Mouse (Mus musculus) liver, embryonic 13.5 days (tissue): Measurements from ENCODE around the gene Retn. TPM values are rescaled to one million over a fixed set of nuclear protein-coding genes. Genes with fewer than 3 reads are reported as not detected.

Experiments
- ATAC-seq: fragments of 200-750 bp; cut with Nextera tagmentation; 2 replicates; pipeline ENCODE4 v1.8.0; 2017; ENCODE audit warnings: low read depth, mild to moderate bottlenecking, moderate number of reproducible peaks, moderate library complexity
- DNase-seq: peaks from one replicate; pipeline ENCODE4 v3.0.0; 2022
- H3K27ac ChIP-seq: fragments of 300-500 bp; sonication (generic); 2 replicates; pipeline ENCODE4 v1.5.1; 2015; ENCODE audit warnings: moderate library complexity, mild to moderate bottlenecking, inconsistent platforms
- H3K27me3 ChIP-seq: fragments of 300-500 bp; sonication (generic); 2 replicates; pipeline ENCODE4 v1.6.1; 2015; ENCODE audit warnings: mild to moderate bottlenecking, inconsistent platforms
- H3K36me3 ChIP-seq: fragments of 300-500 bp; sonication (generic); 2 replicates; pipeline ENCODE4 v1.6.1; 2015; ENCODE audit warnings: mild to moderate bottlenecking, inconsistent platforms
- H3K4me1 ChIP-seq: fragments of 300-500 bp; sonication (generic); replicated peaks from 2 replicates; pipeline ENCODE4 v1.6.1; 2015; ENCODE audit warnings: inconsistent platforms
- H3K4me2 ChIP-seq: fragments of 300-500 bp; sonication (generic); 2 replicates; pipeline ENCODE4 v1.6.1; 2015; ENCODE audit warnings: inconsistent platforms, mild to moderate bottlenecking, moderate library complexity
- H3K4me3 ChIP-seq: fragments of 300-500 bp; sonication (generic); replicated peaks from 2 replicates; pipeline ENCODE4 v1.5.1; 2015; ENCODE audit warnings: mild to moderate bottlenecking, inconsistent platforms
- H3K9ac ChIP-seq: fragments of 300-500 bp; sonication (generic); 2 replicates; pipeline ENCODE4 v1.6.1; 2015; ENCODE audit warnings: mild to moderate bottlenecking, inconsistent platforms
- H3K9me3 ChIP-seq: fragments of 300-500 bp; sonication (generic); replicated peaks from 2 replicates; pipeline ENCODE4 v1.6.1; 2016; ENCODE audit warnings: inconsistent platforms
- WGBS: fragments of 180-500 bp; shearing (Covaris S2); methylation state at CpG from one replicate; pipeline ENCODE4 v1.1.7; 2015; ENCODE audit not compliant: insufficient replicate concordance; 5-methylcytosine and 5-hydroxymethylcytosine counted together
- polyA plus RNA-seq: library from polyadenylated mRNA; unstranded; fragments of >200 nt; fragmentation: Nextera tagmentation; extraction: Ambion mirVana; gene quantifications from 2 replicates; pipeline ENCODE4 v1.2.1, GENCODE M21; 2015

Gene Retn
- polyA plus RNA-seq, 1 experiment from 2014 or later, result 0.18 TPM

- H3K4me3 ChIP-seq, result no peak overlapping the region
- no peaks in the 10 kb centered on the region for H3K27me3 ChIP-seq
- H3K27ac ChIP-seq, result no peak overlapping the region
- H3K9me3 ChIP-seq, result no peaks in the 10 kb centered on the region
- DNase-seq (no peak), ATAC-seq (0 out of 2 replicates have a peak, but pooled peaks have one; percentile 29)
- peaks cover 13% of the 10 kb centered on the region for H3K4me1 ChIP-seq
- H3K9ac ChIP-seq, result no peak overlapping the region
- H3K36me3 ChIP-seq, result peaks cover 31% of the 10 kb centered on the region
- no peak overlapping the region for H3K4me2 ChIP-seq
- WGBS, result 79% methylated on average over 5 of the region's 5 CpGs
Observed at GRCm38 (mm10) chr8:3682435-3682834, 26.9 kb downstream of the Retn start.

GRCm38 (mm10) chr8:3683408-3684176 is 28.0 kb downstream of the Retn start:
- H3K36me3 ChIP-seq, result peaks cover 30% of the 10 kb centered on the region
- H3K9me3 ChIP-seq, result no peaks in the 10 kb centered on the region
- DNase-seq, result no peak
- ATAC-seq, result no peak
- 56% methylated on average over 6 of the region's 6 CpGs for WGBS
- H3K4me3 ChIP-seq, result no peak overlapping the region
- peaks cover 1% of the 10 kb centered on the region for H3K4me1 ChIP-seq
- H3K9ac ChIP-seq, result no peak overlapping the region
- no peak overlapping the region for H3K4me2 ChIP-seq
- H3K27me3 ChIP-seq, result no peaks in the 10 kb centered on the region
- no peak overlapping the region for H3K27ac ChIP-seq

DNA sequence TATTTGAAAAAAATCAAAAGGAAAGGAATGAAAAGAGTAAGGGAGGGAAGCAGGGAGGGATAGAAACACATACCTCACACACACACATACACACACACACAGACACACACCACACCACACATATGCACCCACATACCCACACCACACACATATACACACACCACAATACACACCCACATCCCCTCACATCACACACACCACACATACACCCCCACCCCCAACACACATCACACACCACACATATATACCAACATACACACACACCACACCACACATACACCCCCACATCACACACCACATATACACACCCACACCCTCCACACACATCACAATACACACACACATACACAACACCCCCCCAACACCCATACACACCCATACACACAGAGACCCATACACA is 29.0 kb downstream of the Retn start:
- Histone ChIP-seq H3K9me3 (no peaks in the 10 kb centered on the region), H3K4me1 (no peaks in the 10 kb centered on the region; the same call in 1 of the 2 replicates), H3K27ac (no peak overlapping the region), H3K4me3 (no peak overlapping the region), H3K9ac (no peak overlapping the region), H3K36me3 (peaks cover 20% of the 10 kb centered on the region), H3K4me2 (no peak overlapping the region), H3K27me3 (no peaks in the 10 kb centered on the region)
- no peak for DNase-seq
- no peak for ATAC-seq

- no peak overlapping the region for H3K9ac ChIP-seq
- ATAC-seq (no peak), DNase-seq (no peak)
- 49% methylated on average over 5 of the region's 5 CpGs for WGBS
- H3K4me2 ChIP-seq, result no peak overlapping the region
- H3K27ac ChIP-seq, result no peak overlapping the region
- H3K9me3 ChIP-seq, result no peaks in the 10 kb centered on the region
- H3K4me1 ChIP-seq, result no peaks in the 10 kb centered on the region; the same call in 1 of the 2 replicates
- H3K4me3 ChIP-seq, result no peak overlapping the region
- peaks cover 12% of the 10 kb centered on the region for H3K36me3 ChIP-seq
- H3K27me3 ChIP-seq, result 0 out of 2 replicates have a peak, but pooled peaks cover 6% of the 10 kb centered on the region
Observed at GRCm38 (mm10) chr8:3685422-3685821, 29.9 kb downstream of the Retn start.

- no peak for ATAC-seq
- Histone ChIP-seq H3K27me3 (0 out of 2 replicates have a peak, but pooled peaks cover 6% of the 10 kb centered on the region), H3K4me1 (no peaks in the 10 kb centered on the region), H3K9me3 (no peaks in the 10 kb centered on the region), H3K36me3 (no peaks in the 10 kb centered on the region), H3K4me3 (no peak overlapping the region), H3K9ac (no peak overlapping the region), H3K4me2 (no peak overlapping the region), H3K27ac (no peak overlapping the region)
- 33% methylated on average over 6 of the region's 6 CpGs for WGBS
- no peak for DNase-seq
Observed at GRCm38 (mm10) chr8:3687537-3687936, 32.0 kb downstream of the Retn start.

DNA sequence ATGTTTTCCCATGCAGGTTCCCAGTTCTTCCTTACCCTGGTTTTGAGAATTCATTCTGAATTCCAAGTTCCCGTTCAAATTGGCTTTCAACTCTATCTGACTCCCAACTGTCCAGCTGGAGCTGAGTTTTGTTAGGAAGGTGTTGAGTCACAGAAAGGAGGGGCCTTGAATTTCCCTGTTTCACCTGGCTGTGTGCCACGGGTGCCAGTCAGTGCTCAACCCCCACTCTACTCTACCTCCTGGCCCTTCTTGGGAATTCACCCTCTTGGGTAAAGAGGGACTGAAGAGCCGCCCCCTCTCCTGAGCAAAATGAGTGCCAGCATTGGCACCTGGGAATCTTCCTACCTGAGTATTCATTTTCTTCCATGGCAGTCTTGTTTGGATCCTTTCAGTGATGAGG is 35.2 kb downstream of the Retn start:
- H3K36me3 ChIP-seq, result no peaks in the 10 kb centered on the region
- H3K4me3 ChIP-seq, result no peak overlapping the region
- H3K27ac ChIP-seq, result no peak overlapping the region
- no peak overlapping the region for H3K4me2 ChIP-seq
- H3K27me3 ChIP-seq, result 0 out of 2 replicates have a peak, but pooled peaks cover 6% of the 10 kb centered on the region
- DNase-seq, result no peak
- no peaks in the 10 kb centered on the region for H3K9me3 ChIP-seq
- no peak for ATAC-seq
- WGBS, result 43% methylated on average over 3 of the region's 3 CpGs
- H3K4me1 ChIP-seq, result no peaks in the 10 kb centered on the region
- H3K9ac ChIP-seq, result no peak overlapping the region

DNA sequence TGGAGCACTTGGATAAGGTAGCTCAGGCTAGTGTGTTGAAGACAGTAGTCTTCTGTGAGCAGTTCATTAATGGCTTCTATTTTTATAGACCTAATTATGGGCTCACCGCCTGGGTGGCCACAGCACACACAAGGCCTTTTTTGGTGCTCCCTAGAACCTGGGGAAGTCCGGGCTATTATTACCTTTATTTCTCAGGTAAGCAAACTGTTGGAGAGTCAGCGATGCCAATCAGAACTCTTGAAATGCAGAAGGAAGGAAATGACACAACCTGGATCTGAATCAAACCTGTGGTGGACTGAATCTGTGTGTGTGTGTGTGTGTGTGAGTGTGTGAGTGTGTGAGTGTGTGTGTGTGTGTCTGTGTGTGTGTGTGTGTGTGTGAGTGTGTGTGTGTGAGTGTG is 38.6 kb downstream of the Retn start, which contains the start of gene Fcer2a:
Gene Fcer2a (minus strand): TSS at position 55 of the 400 bp plus-strand sequence.
- 0 out of 2 replicates have a peak, but pooled peaks cover 6% of the 10 kb centered on the region for H3K27me3 ChIP-seq
- ATAC-seq (no peak), DNase-seq (no peak)
- H3K4me3 ChIP-seq, result no peak within 1 kb of the TSS
- 68% methylated on average over 3 of the region's 3 CpGs for WGBS
- H3K36me3 ChIP-seq, result no peaks in the 10 kb centered on the region
- H3K9me3 ChIP-seq, result no peaks in the 10 kb centered on the region
- H3K4me1 ChIP-seq, result no peaks in the 10 kb centered on the region
- no peak within 1 kb of the TSS for H3K27ac ChIP-seq
- H3K9ac ChIP-seq, result no peak within 1 kb of the TSS
- no peak within 1 kb of the TSS for H3K4me2 ChIP-seq

DNA sequence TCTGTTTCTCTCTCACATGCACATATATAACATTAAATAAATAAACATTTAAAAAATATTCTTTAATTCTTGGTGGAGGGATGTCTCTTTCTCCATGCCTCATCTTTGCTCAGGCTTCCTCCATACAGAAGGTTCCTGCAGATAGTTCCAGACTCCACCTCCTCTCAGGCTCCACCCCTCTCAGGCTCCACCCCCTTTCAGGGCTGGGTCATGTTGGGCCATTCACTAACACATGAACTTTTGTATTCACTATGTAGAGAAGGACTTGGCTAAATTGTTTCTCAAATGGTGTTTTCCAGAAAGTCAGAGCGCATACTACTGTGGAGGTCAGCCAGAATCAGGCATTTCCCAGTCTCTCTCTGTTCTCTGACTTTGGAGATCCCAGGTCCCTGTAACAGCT is 45.9 kb downstream of the Retn start:
- Histone ChIP-seq H3K27ac (no peak overlapping the region), H3K4me2 (no peak overlapping the region), H3K27me3 (no peaks in the 10 kb centered on the region), H3K36me3 (no peaks in the 10 kb centered on the region), H3K4me3 (no peak overlapping the region), H3K9ac (no peak overlapping the region), H3K4me1 (no peaks in the 10 kb centered on the region), H3K9me3 (no peaks in the 10 kb centered on the region)
- peak; percentile 29 for DNase-seq
- 79% methylated on average over 1 of the region's 1 CpGs for WGBS
- ATAC-seq, result no peak

DNA sequence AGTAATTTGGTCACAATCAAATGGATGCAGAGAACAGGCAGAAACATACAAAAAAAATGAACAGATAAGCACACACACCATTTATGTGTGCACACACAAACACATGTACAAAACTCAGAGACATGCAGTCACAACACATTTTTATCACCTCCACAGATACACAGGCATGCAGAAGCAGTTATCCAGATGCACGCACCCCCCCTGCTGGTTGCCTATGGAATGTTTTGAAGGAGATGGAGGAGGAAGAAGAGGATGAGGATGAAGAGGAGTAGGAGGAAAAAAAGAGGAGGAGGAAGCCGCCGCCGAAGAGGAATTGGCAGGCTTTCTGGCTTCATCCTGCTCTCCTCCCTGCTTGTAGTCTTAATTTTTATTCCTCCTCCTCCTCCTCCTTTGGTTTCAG is 50.1 kb downstream of the Retn start:
- Histone ChIP-seq H3K27ac (no peak overlapping the region), H3K4me1 (peaks cover 9% of the 10 kb centered on the region; the same call in 1 of the 2 replicates), H3K9me3 (no peaks in the 10 kb centered on the region), H3K36me3 (no peaks in the 10 kb centered on the region), H3K4me3 (no peak overlapping the region), H3K27me3 (no peaks in the 10 kb centered on the region), H3K9ac (no peak overlapping the region), H3K4me2 (no peak overlapping the region)
- peak; percentile 27 for DNase-seq
- 51% methylated on average over 4 of the region's 4 CpGs for WGBS
- ATAC-seq, result no peak

GRCm38 (mm10) chr8:3707611-3708010 is 52.0 kb downstream of the Retn start:
- WGBS, result 56% methylated on average over 7 of the region's 7 CpGs

More at GRCm38 (mm10) chr8:3707611-3708010, 52.0 kb downstream of the Retn start:
- H3K27me3 ChIP-seq, result no peaks in the 10 kb centered on the region
- H3K4me3 ChIP-seq, result no peak overlapping the region
- no peak for ATAC-seq
- DNase-seq, result no peak
- H3K4me2 ChIP-seq, result no peak overlapping the region
- H3K9ac ChIP-seq, result no peak overlapping the region
- peaks cover 20% of the 10 kb centered on the region; the same call in 1 of the 2 replicates for H3K4me1 ChIP-seq
- no peak overlapping the region for H3K27ac ChIP-seq
- no peaks in the 10 kb centered on the region for H3K36me3 ChIP-seq
- H3K9me3 ChIP-seq, result no peaks in the 10 kb centered on the region
